Mouse (Mus musculus) lung, adult 2 months (tissue): ENCODE results near the gene Adgrb2.
A peak's percentile ranks its signal among the peaks of the same experiment; 100 is the strongest.

Experiments
- CTCF ChIP-seq: fragments of 200-500 bp; IDR thresholded peaks from 2 replicates; pipeline ENCODE4 v1.5.1; 2011; ENCODE audit warnings: mild to moderate bottlenecking, low read length, control low read depth; ENCODE audit not compliant: insufficient read depth
- POLR2A ChIP-seq: fragments of 200-500 bp; IDR thresholded peaks from 2 replicates; pipeline ENCODE4 v1.6.1; 2011; ENCODE audit warnings: low read depth, mild to moderate bottlenecking, control low read depth, low read length, borderline replicate concordance; ENCODE audit errors: extremely low read depth

DNA sequence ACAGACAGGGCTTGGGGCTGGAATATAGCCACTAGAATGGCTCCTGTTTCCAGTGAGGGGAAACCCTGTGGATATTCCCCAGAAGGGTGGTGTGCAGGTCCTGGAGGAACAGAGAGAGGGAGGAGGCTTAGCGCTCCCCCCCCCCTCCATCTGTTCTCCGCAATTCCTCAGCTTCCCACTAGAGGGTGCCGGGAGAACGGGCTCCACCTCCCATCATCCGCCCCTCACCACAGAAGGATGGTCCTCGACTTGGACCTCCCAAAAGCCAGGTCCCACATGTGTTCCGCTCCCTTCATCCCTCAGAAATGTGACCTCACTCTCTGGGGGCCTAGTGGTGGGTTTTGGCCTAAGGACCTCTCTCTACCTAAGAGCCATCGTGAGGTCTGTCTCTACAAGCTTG lies 51.4 kb downstream of the Adgrb2 start:
- TF ChIP-seq POLR2A (no peak), CTCF (peak; percentile 72)
